8 mouse cellular contexts compared by ENCODE assay signal in genomic region chr1:136130951-136131558, GRCm38 (mm10). TPM values are rescaled to one million over a fixed set of nuclear protein-coding genes. Genes with fewer than 3 reads are reported as not detected.
DNase-seq lines count a peak whose midpoint lies in the region; ATAC-seq and TF ChIP-seq lines count a peak whose summit lies in the region.

Gene Kif21b, plus strand, starts transcription at chr1:136131389.

- peak within 1 kb of the TSS; percentile 95 for H3K4me2 ChIP-seq in intestine, embryonic 15.5 days (replicated peaks)

- no peak for TF ChIP-seq CTCF in cortical plate, adult 2 months (IDR thresholded peaks at IDR 0.05; ENCODE audit: extremely low read depth, insufficient read depth, low read length)

- intact Hi-C loops in gastrocnemius, postnatal 36 days (cut with DNase I), result no loop called here
- intact Hi-C loops in left cerebral cortex, postnatal 14 days (cut with DNase I), result loop anchor here (5.0 to 10.0 kb wide), 2 partner anchors 74 to 494 kb away; partner anchors contain the start of gene Zfp281

- DNase-seq in gastrocnemius, postnatal 36 days, result peak; percentile 68 to 81
- peak; percentile 92 to 94 for DNase-seq in left cerebral cortex, postnatal 14 days (ENCODE audit: low spot score in 2 of 2)
- DNase-seq in right cerebral cortex, postnatal 25 days, result peak; percentile 93
- DNase-seq in urinary bladder, postnatal 36 days (ENCODE audit: low spot score in 2 of 2), result peak; percentile 75 to 79

- H3K4me3 ChIP-seq in cortical plate, adult 2 months (ENCODE audit: insufficient read depth, low read length), result peak within 1 kb of the TSS; percentile 58
- H3K4me3 ChIP-seq in intestine, embryonic 15.5 days (replicated peaks), result peak within 1 kb of the TSS; percentile 84

- H3K9ac ChIP-seq in intestine, embryonic 15.5 days, result peak within 1 kb of the TSS; percentile 89

- peaks cover 17% of the 10 kb centered on the region for H3K4me1 ChIP-seq in cortical plate, adult 2 months (ENCODE audit: control insufficient read depth, insufficient read depth, low read length)
- peaks cover 77% of the 10 kb centered on the region for H3K4me1 ChIP-seq in intestine, embryonic 15.5 days (replicated peaks)

- no peaks in the 10 kb centered on the region for H3K9me3 ChIP-seq in intestine, embryonic 15.5 days

- TF ChIP-seq POLR2A in cortical plate, adult 2 months (IDR thresholded peaks at IDR 0.05; ENCODE audit: extremely low read depth, insufficient read depth, low read length), result peak; percentile 73

- 2% methylated on average over 40 of the region's 42 CpGs for WGBS in intestine, embryonic 15.5 days

- no peaks in the 10 kb centered on the region for H3K36me3 ChIP-seq in intestine, embryonic 15.5 days

- ATAC-seq in activated CD4-positive, CD25-positive, alpha-beta regulatory T cell, adult 4 months, result peak; percentile 58
- peak; percentile 84 for ATAC-seq in intestine, embryonic 15.5 days
- peak; percentile 79 for ATAC-seq in megakaryocyte-erythroid progenitor cell, adult 5-6 weeks (replicated peaks; ENCODE audit: low FRiP score, low TSS enrichment, poor library complexity, severe bottlenecking)

- peak within 1 kb of the TSS; percentile 93 for H3K27ac ChIP-seq in cortical plate, adult 2 months (ENCODE audit: insufficient read depth, low read length)
- H3K27ac ChIP-seq in intestine, embryonic 15.5 days, result peak within 1 kb of the TSS; percentile 77

- H3K27me3 ChIP-seq in intestine, embryonic 15.5 days (replicated peaks), result no peaks in the 10 kb centered on the region

RNA-seq across cellular contexts. Expression of gene Kif21b, which starts in this region (rescaled TPM):
- 10 to 100 TPM; 26.6 to 31.2 TPM for polyA plus RNA-seq in activated CD4-positive, CD25-positive, alpha-beta regulatory T cell, adult 4 months (2017; shearing (Covaris generic))
- 42.5 and 44.4 TPM in 2 replicates for polyA plus RNA-seq in cortical plate, adult 2 months (2012; rRNA removed)
- 1 to 10 TPM in 1 of 2 experiments, under 1 TPM in 1; 0.62 to 1.1 TPM for total RNA-seq in gastrocnemius, postnatal 36 days (2021)
- polyA plus RNA-seq in intestine, embryonic 15.5 days (2015; fragmentation: Nextera tagmentation; extraction: Ambion mirVana), result 4.1 and 5.9 TPM in 2 replicates
- 100 to 1,000 TPM; 180 to 201 TPM for total RNA-seq in left cerebral cortex, postnatal 14 days (2021)
- total RNA-seq in megakaryocyte-erythroid progenitor cell, adult 5-6 weeks (2014; fragmentation: Nextera tagmentation), result 13.7 and 21.6 TPM in 2 replicates
- 4.0 and 5.7 TPM in 2 replicates for total RNA-seq in megakaryocyte-erythroid progenitor cell, adult 5-6 weeks (2017)

Comparison
In these comparisons a context has a peak if more than half of its experiments do, and no peak if none do; other contexts are left out.
1. Peak in every context shown above with its lines: DNase-seq, ATAC-seq, H3K4me3 ChIP-seq and H3K27ac ChIP-seq.
2. RNA of gene Kif21b (total RNA-seq): 180 to 201 TPM in left cerebral cortex, postnatal 14 days; 4.0 to 21.6 TPM in megakaryocyte-erythroid progenitor cell, adult 5-6 weeks and 0.62 to 1.1 TPM in gastrocnemius, postnatal 36 days; every median in the first group is over 4 times any median in the second.